Mouse (Mus musculus) forebrain, embryonic 13.5 days (tissue): ENCODE measurements around the gene Col28a1. TPM values are rescaled to one million over a fixed set of nuclear protein-coding genes. Genes with fewer than 3 reads are reported as not detected.
"Not testable (repeated sequence)": the region's sequence is repeated elsewhere in the genome, so short reads cannot be mapped to it uniquely, and the experiment has no call there.

Experiments
- ATAC-seq: fragments of 200-750 bp; cut with Nextera tagmentation; 2 replicates; pipeline ENCODE4 v1.8.0; 2017
- H3K27ac ChIP-seq: fragments of 300-500 bp; sonication (generic); 2 replicates; pipeline ENCODE4 v1.5.1; 2015; ENCODE audit warnings: inconsistent platforms, mild to moderate bottlenecking, moderate library complexity
- H3K27me3 ChIP-seq: fragments of 300-500 bp; sonication (generic); 2 replicates; pipeline ENCODE4 v1.6.1; 2015; ENCODE audit warnings: mild to moderate bottlenecking, inconsistent platforms
- H3K36me3 ChIP-seq: fragments of 300-500 bp; sonication (generic); 2 replicates; pipeline ENCODE4 v1.6.1; 2015; ENCODE audit warnings: mild to moderate bottlenecking, inconsistent platforms; ENCODE audit not compliant: poor library complexity, severe bottlenecking
- H3K4me1 ChIP-seq: fragments of 300-500 bp; sonication (generic); 2 replicates; pipeline ENCODE4 v1.6.1; 2015; ENCODE audit warnings: inconsistent platforms
- H3K4me2 ChIP-seq: fragments of 300-500 bp; sonication (generic); 2 replicates; pipeline ENCODE4 v1.6.1; 2015; ENCODE audit warnings: inconsistent platforms, mild to moderate bottlenecking, moderate library complexity
- H3K4me3 ChIP-seq: fragments of 300-500 bp; sonication (generic); 2 replicates; pipeline ENCODE4 v1.5.1; 2015; ENCODE audit warnings: mild to moderate bottlenecking, inconsistent platforms
- H3K9ac ChIP-seq: fragments of 300-500 bp; sonication (generic); 2 replicates; pipeline ENCODE4 v1.6.1; 2015; ENCODE audit warnings: mild to moderate bottlenecking, inconsistent platforms
- H3K9me3 ChIP-seq: fragments of 300-500 bp; sonication (generic); replicated peaks from 2 replicates; pipeline ENCODE4 v1.6.1; 2016; ENCODE audit warnings: inconsistent platforms
- WGBS: fragments of 180-500 bp; shearing (Covaris S2); methylation state at CpG from one replicate; pipeline ENCODE4 v1.1.7; 2015; 5-methylcytosine and 5-hydroxymethylcytosine counted together
- polyA plus RNA-seq: library from polyadenylated mRNA; unstranded; fragments of >200 nt; fragmentation: Nextera tagmentation; extraction: Ambion mirVana; gene quantifications from 2 replicates; pipeline ENCODE4 v1.2.1, GENCODE M21; 2015

The Col28a1 gene
- polyA plus RNA-seq, 1 experiment from 2014 or later, result 0.22 TPM

DNA sequence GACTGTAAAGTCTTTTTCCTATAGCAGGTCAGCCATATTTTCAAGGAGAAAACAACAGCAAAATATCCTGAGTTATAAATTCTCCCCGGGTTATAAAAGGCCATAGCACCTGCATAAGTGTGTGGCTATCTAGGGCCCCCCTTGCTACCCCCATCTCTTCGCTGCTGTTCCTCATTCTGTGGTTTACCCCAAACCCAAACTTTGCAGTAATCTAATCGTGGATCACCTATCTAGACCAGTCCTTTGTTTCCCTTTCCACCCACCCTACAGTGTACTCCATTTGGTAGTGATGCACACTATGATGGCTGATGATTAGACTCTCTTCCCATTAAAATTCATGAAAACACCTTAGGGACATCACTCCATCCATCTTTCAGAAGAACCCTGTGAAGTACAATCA, 125.3 kb downstream of the Col28a1 start:
- 92% methylated on average over 3 of the region's 3 CpGs for WGBS

DNA sequence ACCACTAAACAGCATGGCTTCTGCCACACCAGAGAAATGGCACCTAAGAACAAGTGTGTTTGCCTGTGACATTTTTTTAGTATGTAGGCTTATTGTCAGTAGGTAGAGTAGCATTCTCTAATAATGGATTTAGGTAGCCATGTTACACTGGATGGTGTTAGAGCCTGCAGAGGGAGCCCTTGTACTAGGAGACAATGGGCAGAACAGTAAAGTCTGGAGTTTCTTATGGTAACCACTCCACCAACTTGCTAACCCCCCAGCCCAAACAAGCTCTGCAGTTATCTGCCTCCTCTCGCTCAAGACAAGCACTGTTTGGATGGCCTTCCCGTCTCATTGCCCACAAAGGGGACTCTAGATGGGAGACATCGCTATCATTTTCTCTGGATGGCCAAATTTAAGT, 126.2 kb downstream of the Col28a1 start:
- 0 out of 2 replicates have a peak, but pooled peaks have one; percentile 57 for ATAC-seq
- H3K4me1 ChIP-seq, result no peaks in the 10 kb centered on the region
- H3K9ac ChIP-seq, result no peak overlapping the region
- H3K27ac ChIP-seq, result no peak overlapping the region
- no peaks in the 10 kb centered on the region for H3K27me3 ChIP-seq
- no peak overlapping the region for H3K4me2 ChIP-seq
- 64% methylated on average over 3 of the region's 3 CpGs for WGBS
- H3K4me3 ChIP-seq, result no peak overlapping the region
- no peaks in the 10 kb centered on the region for H3K9me3 ChIP-seq
- no peaks in the 10 kb centered on the region for H3K36me3 ChIP-seq

More for the DNA sequence above, 125.3 kb downstream of the Col28a1 start:
- Histone ChIP-seq H3K4me3 (no peak overlapping the region), H3K27ac (no peak overlapping the region), H3K27me3 (no peaks in the 10 kb centered on the region), H3K9me3 (no peaks in the 10 kb centered on the region), H3K9ac (no peak overlapping the region), H3K4me1 (no peaks in the 10 kb centered on the region), H3K36me3 (no peaks in the 10 kb centered on the region), H3K4me2 (no peak overlapping the region)
- no peak for ATAC-seq

DNA sequence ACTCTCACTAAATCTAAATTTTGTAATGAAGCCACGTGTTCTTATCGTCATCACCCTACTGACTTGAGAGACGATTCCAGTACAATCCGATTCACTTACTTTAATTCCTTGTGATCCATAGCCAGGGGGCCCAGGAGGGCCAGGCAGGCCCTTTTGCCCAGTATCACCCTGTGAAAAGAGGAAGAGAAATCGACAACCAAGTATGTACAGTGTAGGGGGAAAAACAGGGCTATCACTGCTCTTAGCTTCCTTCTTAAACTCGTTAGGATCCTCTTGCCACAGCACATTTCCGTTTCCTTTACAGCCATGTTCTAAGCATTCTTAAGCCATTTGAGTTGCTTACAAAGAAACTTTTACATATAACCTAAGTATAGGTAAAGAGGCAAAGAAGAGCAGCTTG, 133.2 kb downstream of the Col28a1 start:
- H3K4me1 ChIP-seq, result no peaks in the 10 kb centered on the region
- H3K27me3 ChIP-seq, result no peaks in the 10 kb centered on the region
- no peaks in the 10 kb centered on the region for H3K9me3 ChIP-seq
- no peaks in the 10 kb centered on the region for H3K36me3 ChIP-seq
- H3K4me2 ChIP-seq, result no peak overlapping the region
- no peak overlapping the region for H3K27ac ChIP-seq
- no peak for ATAC-seq
- no peak overlapping the region for H3K9ac ChIP-seq
- 85% methylated on average over 7 of the region's 7 CpGs for WGBS
- H3K4me3 ChIP-seq, result no peak overlapping the region

DNA sequence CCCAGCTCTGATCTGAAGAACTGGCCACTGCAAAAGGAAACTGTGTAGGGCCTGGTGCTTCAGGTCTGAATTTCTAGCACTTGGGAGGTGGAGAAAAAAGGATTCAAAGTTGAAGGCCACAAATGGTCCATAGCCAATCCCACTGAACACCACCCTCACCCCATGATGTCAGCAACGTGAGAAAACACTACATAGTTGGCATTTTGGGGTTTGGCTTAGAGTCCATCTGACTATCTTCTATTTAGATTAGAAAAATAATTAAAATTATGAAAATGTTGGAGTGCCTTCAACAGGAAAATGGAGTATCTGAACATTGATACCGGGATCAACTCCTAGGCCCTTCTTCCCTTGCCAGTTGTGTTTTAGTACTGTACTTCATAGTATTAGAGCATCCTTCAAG, 144.2 kb downstream of the Col28a1 start:
- Histone ChIP-seq H3K27ac (no peak overlapping the region), H3K4me2 (no peak overlapping the region), H3K9me3 (no peaks in the 10 kb centered on the region), H3K4me3 (no peak overlapping the region), H3K36me3 (no peaks in the 10 kb centered on the region), H3K27me3 (no peaks in the 10 kb centered on the region), H3K9ac (no peak overlapping the region), H3K4me1 (no peaks in the 10 kb centered on the region)
- ATAC-seq, result no peak
- 78% methylated on average over 2 of the region's 2 CpGs for WGBS

DNA sequence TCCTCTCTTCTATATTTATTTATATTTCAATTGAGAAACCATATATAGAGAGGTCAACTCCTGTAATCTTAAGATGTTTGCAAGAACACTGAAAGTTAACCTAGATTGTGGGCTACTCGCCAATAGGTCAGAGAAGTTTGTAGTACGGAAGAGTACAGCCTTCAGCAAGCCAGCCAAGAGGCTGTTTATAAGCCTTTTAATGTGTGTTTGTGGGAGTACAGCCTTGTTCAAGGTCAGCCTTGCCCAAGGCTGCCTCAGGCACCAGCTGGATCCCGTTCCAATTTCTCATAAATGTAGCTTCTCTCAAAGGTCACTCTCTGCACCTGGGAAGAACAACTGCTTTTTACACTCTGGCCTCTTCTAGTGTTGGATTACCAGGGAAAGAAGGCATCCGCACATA, 146.0 kb downstream of the Col28a1 start:
- no peak overlapping the region for H3K4me3 ChIP-seq
- H3K9ac ChIP-seq, result no peak overlapping the region
- H3K4me2 ChIP-seq, result no peak overlapping the region
- H3K27me3 ChIP-seq, result no peaks in the 10 kb centered on the region
- no peaks in the 10 kb centered on the region for H3K36me3 ChIP-seq
- 87% methylated on average over 4 of the region's 4 CpGs for WGBS
- no peak for ATAC-seq
- no peaks in the 10 kb centered on the region for H3K9me3 ChIP-seq
- H3K27ac ChIP-seq, result no peak overlapping the region
- H3K4me1 ChIP-seq, result no peaks in the 10 kb centered on the region

DNA sequence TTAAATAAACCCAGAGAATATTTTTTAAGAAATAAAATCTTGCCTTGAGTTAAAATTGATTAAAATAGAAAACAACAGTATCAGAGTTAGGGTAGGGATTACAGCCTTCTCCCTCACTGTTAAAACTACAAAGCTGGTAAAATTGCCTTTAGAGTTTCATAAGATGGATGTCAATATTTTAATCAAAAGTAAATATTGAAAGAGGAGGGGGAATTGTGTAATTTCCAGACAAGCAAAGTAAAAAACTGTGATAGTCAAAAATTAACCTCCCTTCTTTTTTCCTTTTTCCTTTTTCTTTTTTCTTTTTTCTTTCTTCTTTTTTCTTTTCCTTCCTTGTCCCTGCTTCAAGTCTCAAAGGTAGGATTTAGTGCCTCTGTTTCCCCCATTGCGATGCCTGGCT, 146.6 kb downstream of the Col28a1 start:
- Histone ChIP-seq H3K4me3 (no peak overlapping the region), H3K27me3 (no peaks in the 10 kb centered on the region), H3K9ac (no peak overlapping the region), H3K4me1 (no peaks in the 10 kb centered on the region), H3K36me3 (no peaks in the 10 kb centered on the region), H3K27ac (no peak overlapping the region), H3K9me3 (no peaks in the 10 kb centered on the region), H3K4me2 (no peak overlapping the region)
- no peak for ATAC-seq
- WGBS, result 96% methylated on average over 1 of the region's 1 CpGs

DNA sequence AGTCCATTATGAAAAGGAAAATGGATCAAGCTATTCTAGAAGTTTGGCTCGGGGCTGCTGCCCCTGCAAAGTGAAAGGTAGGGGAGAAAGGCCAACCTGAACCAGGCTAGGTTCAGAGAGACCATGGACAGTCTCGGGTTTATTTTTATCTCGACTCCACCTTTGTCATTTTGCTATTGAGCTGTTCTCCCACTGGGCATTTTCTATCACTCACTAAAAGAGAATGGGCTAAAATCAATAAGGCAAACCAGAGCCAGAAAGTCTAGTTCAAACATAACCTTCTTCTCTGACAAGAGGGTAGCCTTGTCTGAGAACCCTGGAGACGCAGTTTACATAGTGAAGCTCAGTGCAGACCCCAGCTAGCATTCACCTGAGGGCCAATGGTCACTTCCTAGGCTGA, 163.7 kb downstream of the Col28a1 start:
- Histone ChIP-seq H3K4me1 (no peaks in the 10 kb centered on the region), H3K4me2 (no peak overlapping the region), H3K36me3 (no peaks in the 10 kb centered on the region), H3K9me3 (no peaks in the 10 kb centered on the region), H3K27me3 (no peaks in the 10 kb centered on the region), H3K9ac (no peak overlapping the region), H3K4me3 (no peak overlapping the region), H3K27ac (no peak overlapping the region)
- no peak for ATAC-seq
- whole genome bisulfite sequencing, result 87% methylated on average over 4 of the region's 4 CpGs

DNA sequence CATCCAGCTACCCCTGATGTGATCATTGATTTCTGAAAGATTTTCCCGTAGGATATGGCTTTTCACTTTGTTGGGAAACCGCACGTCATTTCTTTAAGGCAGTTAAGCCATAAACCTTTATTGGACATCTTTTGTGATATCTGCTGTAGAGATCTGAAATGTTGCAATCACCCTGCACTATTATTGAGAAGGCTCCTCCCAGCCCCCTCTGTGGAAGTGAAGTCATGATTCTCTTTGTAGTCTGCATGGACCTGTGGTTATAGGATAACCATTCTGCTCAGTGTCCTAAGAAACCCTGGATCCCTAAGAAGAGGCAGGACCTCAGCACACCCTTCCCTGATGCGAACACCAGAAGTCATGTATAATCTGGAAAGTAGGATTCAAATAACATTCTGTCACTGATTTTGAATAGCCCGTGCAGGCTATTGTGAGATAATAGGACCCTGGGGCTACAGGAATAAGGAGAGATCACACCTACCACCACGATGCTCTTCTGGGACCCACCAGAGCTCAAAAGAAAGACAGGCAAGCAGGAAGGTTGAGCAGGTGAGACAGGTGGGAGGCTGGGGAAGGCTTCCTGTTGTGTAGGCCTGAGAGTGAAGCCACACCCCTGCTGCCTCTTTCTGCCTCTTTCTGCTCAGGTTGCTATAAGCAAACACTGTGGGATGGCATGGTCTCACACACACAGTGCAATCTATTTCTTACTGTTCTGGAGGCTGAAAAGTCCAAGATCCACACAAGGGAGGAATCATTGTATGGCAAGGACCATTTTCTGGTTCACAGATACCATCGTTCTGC, 166.9 kb downstream of the Col28a1 start:
- Histone ChIP-seq H3K36me3 (no peaks in the 10 kb centered on the region), H3K4me3 (no peak overlapping the region), H3K9me3 (no peaks in the 10 kb centered on the region), H3K27ac (no peak overlapping the region), H3K27me3 (no peaks in the 10 kb centered on the region), H3K4me1 (no peaks in the 10 kb centered on the region), H3K9ac (no peak overlapping the region), H3K4me2 (no peak overlapping the region)
- ATAC-seq, result no peak
- 89% methylated on average over 7 of the region's 7 CpGs for WGBS

DNA sequence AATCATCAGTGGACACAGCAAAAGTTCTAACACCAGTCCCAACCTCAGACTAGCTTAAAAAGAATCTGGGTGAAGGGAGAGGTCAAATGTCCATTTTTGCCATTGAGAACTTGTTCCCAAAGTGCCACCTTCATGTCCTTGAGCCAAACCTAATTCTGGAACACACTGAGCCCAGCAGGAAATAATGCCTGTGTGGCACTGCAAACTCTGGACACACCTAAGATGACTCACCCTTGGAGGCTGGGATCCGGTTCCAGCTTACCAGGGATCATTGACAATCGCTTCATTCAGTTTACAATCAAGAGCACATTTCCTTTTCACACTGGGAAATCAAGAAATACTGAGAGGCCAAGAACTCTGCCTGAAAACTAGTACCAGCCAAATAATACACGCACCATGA, 168.9 kb downstream of the Col28a1 start:
- 93% methylated on average over 3 of the region's 3 CpGs for WGBS
- no peak overlapping the region for H3K4me2 ChIP-seq
- H3K9ac ChIP-seq, result no peak overlapping the region
- H3K36me3 ChIP-seq, result no peaks in the 10 kb centered on the region
- H3K27ac ChIP-seq, result no peak overlapping the region
- H3K27me3 ChIP-seq, result no peaks in the 10 kb centered on the region
- no peak for ATAC-seq
- H3K4me1 ChIP-seq, result no peaks in the 10 kb centered on the region
- no peak overlapping the region for H3K4me3 ChIP-seq
- no peaks in the 10 kb centered on the region for H3K9me3 ChIP-seq

DNA sequence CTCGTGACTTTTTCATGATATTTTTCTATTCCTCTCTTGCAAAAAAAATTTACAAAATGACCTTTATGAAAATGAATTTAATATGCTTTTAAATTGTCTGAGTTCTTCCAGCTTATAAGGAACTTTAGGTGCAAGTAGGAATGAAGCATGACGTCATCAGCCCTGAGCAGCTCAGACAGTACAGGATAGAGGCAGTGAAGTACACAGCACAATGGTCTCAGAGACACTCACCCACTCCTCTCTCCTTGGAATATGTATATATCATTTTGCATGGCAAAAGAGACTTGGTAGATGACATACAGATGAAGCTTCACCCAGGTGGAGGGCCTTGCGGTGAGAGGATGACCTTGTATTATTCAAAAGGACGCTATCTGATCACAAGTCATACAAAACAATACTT, 197.7 kb downstream of the Col28a1 start:
- H3K36me3 ChIP-seq, result no peaks in the 10 kb centered on the region
- ATAC-seq, result no peak
- H3K27me3 ChIP-seq, result no peaks in the 10 kb centered on the region
- H3K9me3 ChIP-seq, result no peaks in the 10 kb centered on the region
- H3K4me3 ChIP-seq, result no peak overlapping the region
- H3K4me2 ChIP-seq, result no peak overlapping the region
- H3K4me1 ChIP-seq, result no peaks in the 10 kb centered on the region
- WGBS, result 68% methylated on average over 4 of the region's 4 CpGs
- no peak overlapping the region for H3K9ac ChIP-seq
- H3K27ac ChIP-seq, result no peak overlapping the region

DNA sequence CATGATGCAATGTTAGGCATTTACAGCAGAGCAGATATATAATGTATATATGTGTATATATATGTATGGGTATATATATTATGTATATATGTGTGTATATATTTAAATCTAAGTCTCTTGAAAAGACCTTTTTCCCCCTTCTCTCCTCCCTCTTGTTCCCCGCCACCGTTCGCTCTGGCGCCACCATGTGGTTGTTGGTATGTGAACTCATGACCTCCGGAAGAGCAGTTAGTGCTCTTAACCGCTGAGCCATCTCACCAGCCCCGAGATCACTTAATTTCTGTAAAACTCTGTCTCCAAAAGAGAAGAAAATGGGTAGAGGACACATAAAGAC, 208.8 kb downstream of the Col28a1 start:
- peak overlapping the region; percentile 24 for H3K4me3 ChIP-seq
- H3K27ac ChIP-seq, result no peak overlapping the region
- WGBS, result 34% methylated on average over 7 of the region's 7 CpGs
- H3K36me3 ChIP-seq, result no peaks in the 10 kb centered on the region
- ATAC-seq, result peak; percentile 61
- H3K4me1 ChIP-seq, result no peaks in the 10 kb centered on the region
- H3K9ac ChIP-seq, result no peak overlapping the region
- no peaks in the 10 kb centered on the region for H3K9me3 ChIP-seq
- peak overlapping the region; percentile 46 for H3K4me2 ChIP-seq
- H3K27me3 ChIP-seq, result no peaks in the 10 kb centered on the region

DNA sequence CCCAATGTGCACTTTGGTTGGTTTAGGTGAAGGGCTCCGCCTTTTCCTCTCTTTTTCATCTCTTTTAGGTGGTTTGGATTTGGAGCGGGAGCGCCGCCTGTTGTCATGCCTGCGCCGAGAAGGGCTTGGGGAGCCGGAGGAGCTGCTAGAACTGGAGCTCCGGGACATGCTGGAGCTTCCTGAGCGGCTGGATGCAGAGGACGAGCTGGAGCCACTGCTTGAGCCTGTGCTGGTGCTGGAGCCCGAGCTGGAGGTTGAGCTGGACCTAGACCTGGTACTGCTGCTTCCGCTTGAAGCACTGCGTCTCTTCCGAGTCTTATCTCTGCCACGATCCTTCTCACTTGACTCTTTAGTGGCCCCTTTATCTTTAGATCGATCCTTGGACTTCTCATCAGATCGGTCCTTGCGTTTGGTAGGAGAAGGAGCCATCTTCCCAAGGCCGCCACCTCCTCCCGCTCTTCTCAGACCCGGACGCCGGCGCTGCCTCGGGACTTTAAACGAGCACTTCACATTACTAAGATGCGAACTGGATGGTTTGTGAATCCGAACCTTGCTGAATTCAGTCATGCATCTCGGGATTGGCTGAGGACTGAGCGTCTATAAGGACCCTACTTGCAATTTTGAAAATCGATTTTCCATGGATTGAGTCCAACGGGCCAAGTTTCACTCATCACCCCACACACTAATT, 209.3 kb downstream of the Col28a1 start:
- H3K9ac ChIP-seq, H3K27me3 ChIP-seq, H3K4me1 ChIP-seq, H3K36me3 ChIP-seq, H3K27ac ChIP-seq, H3K9me3 ChIP-seq: not testable (repeated sequence)
- whole genome bisulfite sequencing, result 60% methylated on average over 32 of the region's 32 CpGs
- H3K4me3 ChIP-seq, result peak overlapping the region; percentile 24
- H3K4me2 ChIP-seq, result peak overlapping the region; percentile 46
- ATAC-seq, result peak; percentile 51
